Mouse (Mus musculus) kidney, postnatal 36 days (tissue): Measurements from ENCODE around the gene Aacs.
"Not testable (repeated sequence)": the region's sequence is repeated elsewhere in the genome, so short reads cannot be mapped to it uniquely, and the experiment has no call there.

Experiments used
- DNase-seq, 2 experiments: peaks; one replicate each; pipeline ENCODE4 v3.0.0; 2021 to 2022; ENCODE audit warnings: mixed read lengths in 2 of 2

The Aacs gene

GRCm38 (mm10) chr5:125466483-125466882, 9.1 kb upstream of the Aacs start:
- peak; percentile 32 to 60 for DNase-seq

- peak; percentile 93 to 94 for DNase-seq
Observed at GRCm38 (mm10) chr5:125467261-125467660, 8.4 kb upstream of the Aacs start.

- DNase-seq, result peak; percentile 60 to 68
Observed at GRCm38 (mm10) chr5:125470713-125471112, 4.9 kb upstream of the Aacs start.

DNA sequence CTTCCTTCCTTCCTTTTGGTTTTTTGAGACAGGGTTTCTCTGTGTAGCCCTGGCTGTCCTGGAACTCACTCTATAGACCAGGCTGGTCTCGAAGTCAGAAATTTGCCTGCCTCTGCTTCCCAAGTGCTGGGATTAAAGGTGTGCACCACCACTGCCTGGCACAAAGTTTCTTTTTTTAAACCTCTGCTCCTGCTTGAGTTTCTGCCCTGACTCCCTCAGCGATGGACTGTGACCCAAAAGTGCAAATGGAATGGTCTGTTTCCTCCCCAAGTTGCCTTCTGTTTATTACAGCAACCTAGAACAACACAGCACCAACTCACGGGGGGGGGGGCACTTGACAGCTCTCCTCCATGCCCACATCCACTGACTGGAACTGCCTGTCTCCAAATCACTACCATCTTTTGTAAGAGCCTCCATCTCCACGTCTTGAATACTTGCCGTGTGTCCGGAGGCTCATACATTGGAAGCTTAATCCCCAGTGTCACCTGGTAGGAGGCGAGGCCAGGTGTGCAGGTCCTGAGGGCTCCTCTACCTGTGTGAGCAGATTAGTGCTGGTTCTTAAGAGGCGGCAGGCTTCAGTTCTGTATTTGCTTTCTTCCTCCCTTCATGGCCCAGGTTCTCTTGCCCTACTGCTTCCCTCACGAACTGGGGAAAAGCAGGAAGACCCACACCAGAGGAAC, 2.7 kb upstream of the Aacs start:
- peak; percentile 36 to 38 for DNase-seq

- peak in 1 of 2 experiments; percentile 39 for DNase-seq
Observed at GRCm38 (mm10) chr5:125475030-125475429, 584 bp upstream of the Aacs start.

- DNase-seq, result peak in 1 of 2 experiments; percentile 27
Observed at GRCm38 (mm10) chr5:125476286-125476625, 642 bp downstream of the Aacs start.

DNA sequence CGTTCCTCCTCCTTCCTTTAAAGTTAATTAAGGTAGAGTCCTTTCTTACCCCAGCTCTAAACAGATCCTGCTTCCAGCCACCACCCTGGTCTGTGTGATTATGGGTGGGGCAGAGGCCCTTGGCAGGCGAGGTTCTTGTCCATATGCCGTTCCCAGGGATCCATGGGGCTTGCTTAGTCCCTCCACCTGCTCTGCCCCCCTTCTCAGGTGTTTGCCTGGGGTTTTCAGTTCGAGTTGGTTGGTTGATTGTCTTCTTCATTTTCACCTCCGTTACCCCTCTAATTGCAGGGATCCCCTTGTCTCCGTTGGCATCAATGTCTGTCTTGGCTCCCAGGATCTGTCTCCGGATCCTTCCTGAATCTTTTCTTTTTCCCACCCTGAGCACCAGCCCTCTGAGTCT, 1.2 kb downstream of the Aacs start:
- no peak for DNase-seq

DNA sequence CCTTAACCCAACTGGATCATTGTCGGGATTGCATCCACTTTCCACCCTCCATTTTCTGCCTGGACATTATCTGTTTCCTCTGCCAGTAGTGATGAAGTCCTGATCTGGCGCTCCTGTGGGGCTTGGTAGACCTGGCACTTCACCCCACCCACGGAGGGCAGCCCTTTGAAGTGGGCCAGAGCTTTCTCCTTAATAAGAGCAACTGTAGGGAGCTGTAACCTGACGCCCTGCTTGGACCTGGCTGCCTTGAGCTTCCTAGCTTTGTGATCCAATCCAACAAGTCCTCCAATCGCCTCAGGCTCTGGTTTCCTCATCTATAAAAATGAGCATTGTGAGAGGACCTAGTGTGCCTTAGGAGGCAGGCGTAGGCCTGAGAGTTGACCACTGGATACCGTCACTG, 1.9 kb downstream of the Aacs start:
- DNase-seq, result no peak

- no peak for DNase-seq
Observed at GRCm38 (mm10) chr5:125478037-125478436, 2.4 kb downstream of the Aacs start.

- DNase-seq, result no peak
Observed at GRCm38 (mm10) chr5:125479376-125479775, 3.8 kb downstream of the Aacs start.

DNA sequence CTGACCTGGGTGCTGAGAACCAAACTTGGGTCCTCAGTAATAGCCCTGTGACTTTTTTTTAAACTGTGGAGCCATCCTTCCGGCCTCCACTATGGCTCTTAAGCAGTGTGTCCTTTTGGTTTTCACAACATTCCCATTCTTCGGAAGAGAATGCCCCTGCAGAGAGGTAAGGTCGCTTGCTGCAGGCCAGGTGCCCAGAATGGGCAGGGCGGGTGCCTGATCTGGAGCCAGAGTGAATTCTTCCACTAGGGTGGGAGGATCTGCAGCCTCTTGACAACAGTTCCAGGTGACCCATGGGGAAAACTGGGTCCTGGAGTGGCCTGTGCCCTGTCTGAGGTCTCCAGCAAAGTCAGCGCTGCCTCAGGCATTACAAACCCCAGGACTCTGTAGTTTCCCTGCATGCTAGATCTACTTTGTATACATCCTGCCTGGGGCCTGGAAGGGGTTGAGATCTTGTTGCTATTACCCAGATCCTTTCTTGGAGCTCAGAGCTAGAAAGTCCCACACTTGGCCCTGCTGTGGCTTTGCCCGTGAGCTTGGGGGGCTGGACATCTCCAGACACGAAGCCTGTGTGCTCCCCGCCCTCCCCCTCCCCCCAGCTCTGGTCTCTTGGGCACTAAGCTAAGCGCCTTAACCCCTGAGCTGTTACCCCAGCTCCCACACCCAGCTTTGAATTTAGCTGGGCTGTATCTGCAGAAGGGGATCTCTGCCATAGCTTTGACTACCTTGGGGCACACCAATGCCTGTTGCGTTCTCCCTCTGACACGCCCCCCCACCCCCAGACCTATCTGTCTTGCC, 5.0 kb downstream of the Aacs start:
- peak in 1 of 2 experiments; percentile 50 for DNase-seq

DNA sequence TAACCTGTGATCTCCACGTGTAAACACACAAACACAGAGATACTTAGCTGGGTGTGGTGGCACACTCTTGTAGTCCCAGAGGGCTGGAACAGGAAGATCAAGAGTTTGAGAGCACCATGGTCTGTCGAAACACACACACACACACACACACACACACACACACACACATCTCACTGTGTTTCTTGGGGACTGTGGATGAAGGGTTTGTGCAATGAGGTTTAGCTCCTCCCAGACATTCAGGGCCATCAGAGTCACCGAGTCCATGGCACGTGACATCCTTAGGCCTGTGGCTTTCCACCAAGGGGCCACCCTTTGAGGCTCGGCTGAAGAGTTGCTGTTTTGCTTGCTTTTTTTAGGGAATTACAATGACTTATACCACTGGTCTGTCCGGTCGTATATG, 6.9 kb downstream of the Aacs start:
- DNase-seq, result no peak

- no peak for DNase-seq
Observed at GRCm38 (mm10) chr5:125483712-125484611, 8.3 kb downstream of the Aacs start.

DNA sequence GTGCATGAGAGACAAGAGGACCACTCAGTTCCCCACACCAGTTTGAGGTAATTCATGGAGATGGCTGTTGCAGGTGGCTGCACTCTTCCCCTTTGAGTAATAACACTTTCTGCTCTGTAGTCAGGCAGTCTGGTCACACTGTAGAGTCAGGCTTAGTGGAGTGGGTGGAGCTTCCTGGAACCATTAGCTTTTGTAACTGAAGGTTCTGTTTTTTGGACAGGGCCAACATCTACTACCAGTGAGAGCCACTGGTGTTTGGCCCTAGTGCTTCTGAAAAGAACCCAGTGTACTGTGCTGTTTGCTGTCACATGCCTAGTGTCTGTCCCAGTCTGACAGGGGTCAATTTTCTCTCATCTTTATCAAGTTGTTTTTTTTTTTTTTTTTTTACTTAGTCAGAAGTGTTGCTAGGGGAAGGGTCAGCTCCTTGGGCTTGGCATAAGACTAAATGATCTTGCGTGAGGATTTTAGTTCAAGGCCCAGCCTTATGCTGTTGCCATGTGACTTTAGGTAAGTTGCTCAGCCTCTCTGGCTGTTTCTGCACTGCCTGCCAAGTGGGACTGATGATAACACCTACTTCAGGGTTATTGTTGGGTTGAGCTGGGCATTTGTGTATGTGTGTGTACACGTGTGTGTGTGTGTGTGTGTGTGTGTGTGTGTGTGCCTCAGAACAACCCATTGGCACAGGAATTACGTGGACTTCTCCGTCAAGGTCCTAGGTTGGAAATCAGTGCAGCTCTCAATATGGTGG, 9.6 kb downstream of the Aacs start:
- peak; percentile 39 to 50 for DNase-seq

- DNase-seq, result peak in 1 of 2 experiments; percentile 60
Observed at GRCm38 (mm10) chr5:125486088-125486487, 10.5 kb downstream of the Aacs start.

DNA sequence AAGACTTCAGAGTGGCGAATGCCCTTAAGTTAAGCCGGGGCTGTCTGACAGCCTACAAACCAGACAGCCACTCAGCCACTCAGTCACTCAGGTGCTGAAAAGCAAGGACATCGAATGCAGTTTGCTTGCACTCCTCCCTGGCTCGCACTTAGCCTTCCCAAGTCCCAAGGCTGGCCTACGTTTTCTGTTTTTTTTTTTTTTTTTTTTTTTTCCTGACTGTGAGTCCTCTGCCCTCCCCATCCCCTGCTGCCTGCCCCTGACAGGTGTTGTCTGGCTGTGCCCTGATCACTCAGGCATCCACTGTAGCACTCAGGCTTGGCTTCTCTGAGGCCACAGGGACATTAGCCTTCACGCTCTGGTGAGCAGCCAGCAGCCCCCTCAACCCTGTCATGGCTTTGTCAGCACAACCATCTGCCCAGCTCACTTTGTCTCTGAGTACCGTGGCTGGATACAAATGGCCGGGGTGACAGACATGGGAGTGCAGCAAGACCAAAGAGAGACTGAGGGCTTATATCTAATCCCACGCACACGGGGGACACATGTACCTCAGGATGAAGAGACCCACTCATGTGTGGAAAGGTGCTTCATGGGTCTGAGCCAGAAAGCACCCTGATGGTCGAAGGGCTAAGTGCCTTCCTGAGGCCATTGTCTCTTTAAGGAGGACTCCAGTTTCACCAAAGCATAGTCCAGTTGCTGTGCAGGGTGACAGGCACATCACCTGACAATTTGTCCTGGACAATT, 11.9 kb downstream of the Aacs start:
- DNase-seq, result peak; percentile 89 to 91

DNA sequence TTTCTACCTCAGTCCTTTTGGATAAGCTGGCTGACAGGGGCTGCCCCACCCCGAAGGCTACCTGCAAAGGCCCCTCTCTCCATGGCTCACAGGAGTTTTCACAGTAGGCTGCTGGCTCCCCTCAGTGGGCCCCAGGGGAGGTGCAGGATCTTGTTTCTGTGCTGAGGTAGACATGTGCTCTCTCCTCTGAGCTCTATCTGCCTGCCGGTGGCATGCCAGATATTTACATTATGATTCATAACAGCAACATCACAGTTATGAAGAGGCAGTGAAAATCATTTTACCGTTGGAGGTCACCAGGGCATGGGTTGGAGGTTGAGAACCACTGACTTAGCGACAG, 12.5 kb downstream of the Aacs start:
- DNase-seq, result peak; percentile 35 to 52

GRCm38 (mm10) chr5:125488953-125489352, 13.3 kb downstream of the Aacs start:
- not testable (repeated sequence) for DNase-seq

- DNase-seq, result no peak
Observed at GRCm38 (mm10) chr5:125491107-125491506, 15.5 kb downstream of the Aacs start.

DNA sequence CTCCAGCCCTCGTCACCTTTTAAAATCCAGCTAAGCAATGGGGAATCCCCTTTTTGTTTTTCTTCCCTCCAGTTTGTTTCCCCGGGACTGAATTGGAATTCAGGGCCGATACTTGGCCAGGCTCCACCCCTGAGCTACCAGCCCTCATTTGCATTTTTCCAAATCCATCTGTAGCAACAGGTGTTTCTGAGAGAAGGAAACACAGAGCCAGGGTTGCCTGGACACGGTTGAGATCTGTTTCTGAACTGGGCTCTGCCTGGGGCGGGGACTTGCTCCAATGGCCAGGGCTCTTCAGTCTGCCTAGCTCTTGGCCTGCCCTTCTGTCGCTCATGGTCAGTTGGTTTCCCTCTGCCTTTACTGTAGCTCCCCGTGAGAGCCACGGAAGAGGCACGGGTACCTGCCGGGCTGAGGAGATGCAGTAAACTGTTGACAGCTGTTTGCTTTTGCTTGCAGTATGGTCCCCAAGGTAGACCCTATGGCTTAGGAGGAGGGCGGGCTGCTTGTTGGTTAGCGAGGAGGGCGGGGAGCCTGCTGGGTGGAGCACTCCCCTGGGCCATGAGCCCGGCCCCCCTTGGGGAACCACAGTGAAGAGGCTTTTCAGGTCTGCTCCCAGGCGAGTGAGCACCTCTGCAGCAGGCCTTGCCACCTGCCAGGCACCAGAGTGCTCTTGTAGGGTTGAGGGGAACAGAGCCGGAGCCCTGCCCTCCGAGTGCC, 16.9 kb downstream of the Aacs start:
- no peak for DNase-seq

GRCm38 (mm10) chr5:125493093-125493423, 17.4 kb downstream of the Aacs start:
- DNase-seq, result no peak
